Mouse (Mus musculus): ENCODE results near the gene Rrh.

GRCm38 (mm10) chr3:129793801-129794200, 28.6 kb downstream of the Rrh start:
- no peak for TF ChIP-seq CTCF (IDR thresholded peaks at IDR 0.05; ENCODE audit: insufficient read depth, low read length)
- TF ChIP-seq POLR2A (IDR thresholded peaks at IDR 0.05; ENCODE audit: borderline replicate concordance, extremely low read depth, low read depth, low read length), result no peak
